Mouse (Mus musculus) olfactory bulb, adult 2 months (tissue): ENCODE results near the gene Selenok.

ENCODE experiments used
- CTCF ChIP-seq: fragments of 200-500 bp; IDR thresholded peaks from 2 replicates; pipeline ENCODE4 v1.5.1; 2012; ENCODE audit warnings: low read depth, mild to moderate bottlenecking, low read length, moderate library complexity; ENCODE audit not compliant: insufficient read depth
- POLR2A ChIP-seq: fragments of 200-500 bp; IDR thresholded peaks from 2 replicates; pipeline ENCODE4 v1.6.1; 2012; ENCODE audit warnings: mild to moderate bottlenecking, low read depth, low read length, moderate library complexity; ENCODE audit not compliant: insufficient read depth

DNA sequence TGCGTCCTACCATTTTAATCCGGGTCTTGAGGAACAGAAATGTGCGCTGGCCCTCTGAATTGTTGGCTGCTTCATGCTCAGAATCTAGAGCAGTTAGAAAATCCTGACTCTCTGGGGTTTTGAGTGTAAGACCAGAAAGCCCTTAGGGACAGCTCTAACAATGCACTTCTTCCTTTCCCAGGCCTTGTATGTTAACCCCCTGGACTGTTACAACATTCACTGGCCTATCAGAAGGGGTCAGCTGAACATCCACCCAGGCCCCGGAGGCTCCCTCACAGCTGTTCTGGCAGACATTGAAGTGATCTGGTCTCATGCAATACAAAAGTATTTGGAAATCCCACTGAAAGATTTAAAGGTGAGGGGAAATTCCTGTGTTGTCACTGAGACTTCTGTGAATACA is 18.0 kb downstream of the Selenok start:
- TF ChIP-seq CTCF (no peak), POLR2A (no peak)
